Comparison of ENCODE assay signal across 9 mouse cellular contexts in the genomic region with DNA sequence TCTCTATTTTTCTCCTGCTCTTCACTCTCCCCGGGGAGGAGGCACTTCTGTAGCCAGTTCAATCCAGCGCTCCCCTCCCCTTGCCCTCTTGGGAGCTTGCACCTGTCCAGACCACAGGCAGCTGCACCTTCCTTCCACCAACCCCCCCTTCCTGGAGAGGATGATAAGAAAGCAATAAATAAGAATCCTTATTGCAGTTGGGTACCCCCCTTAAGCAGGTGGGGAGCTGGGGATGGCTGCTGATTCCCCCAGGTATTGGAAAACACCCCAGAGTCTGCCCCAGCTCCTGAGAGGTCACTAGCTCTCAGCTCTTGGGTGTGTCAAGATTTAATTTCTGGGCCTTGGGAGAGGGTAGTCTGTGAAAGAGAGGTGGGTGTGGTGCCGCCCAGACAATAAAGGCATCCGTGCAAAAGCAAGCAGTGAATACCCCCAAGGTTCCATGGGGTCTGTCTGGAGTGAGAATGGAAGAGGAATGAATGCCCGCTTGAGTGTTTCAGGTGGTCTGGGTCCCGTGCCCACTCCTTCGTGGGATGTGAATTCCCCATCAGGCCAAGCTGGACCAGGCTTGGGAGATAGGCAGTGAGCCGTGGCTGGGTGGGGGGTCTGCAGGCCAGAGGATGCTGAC. TPM values are rescaled to one million over a fixed set of nuclear protein-coding genes. Genes with fewer than 3 reads are reported as not detected.
DNase-seq lines count a peak whose midpoint lies in the region; ATAC-seq and TF ChIP-seq lines count a peak whose summit lies in the region.
"Had no signal": no experiment of that assay in that cellular context is flagged by ENCODE, and none has a peak within 500 bp of the region (broad histone marks: within the 10 kb centered on the region; RNA-seq: fewer than 3 reads in every experiment).

No protein-coding gene starts in this region.

- TF ChIP-seq CTCF in ES-Bruce4 (IDR thresholded peaks at IDR 0.05; ENCODE audit: low read depth, low read length), result no peak

- H3K9ac ChIP-seq in heart, embryonic 11.5 days (ENCODE audit: low read depth, low read length), result peak overlapping the region; percentile 81
- H3K9ac ChIP-seq in ES-Bruce4 (ENCODE audit: low read depth, poor library complexity, severe bottlenecking), result no peak overlapping the region
- peak overlapping the region; percentile 99 for H3K9ac ChIP-seq in hindbrain, embryonic 11.5 days (ENCODE audit: low read depth, low read length)
- H3K9ac ChIP-seq in midbrain, embryonic 13.5 days (replicated peaks), result peak overlapping the region; percentile 100

- H3K9me3 ChIP-seq in heart, embryonic 11.5 days (replicated peaks; ENCODE audit: control insufficient read depth, low read length), result no peaks in the 10 kb centered on the region
- H3K9me3 ChIP-seq in ES-Bruce4 (replicated peaks; ENCODE audit: control insufficient read depth, insufficient read depth, low read length, poor library complexity, severe bottlenecking), result no peaks in the 10 kb centered on the region
- no peaks in the 10 kb centered on the region for H3K9me3 ChIP-seq in hindbrain, embryonic 11.5 days (ENCODE audit: control insufficient read depth, low read length)
- H3K9me3 ChIP-seq in midbrain, embryonic 13.5 days, result no peaks in the 10 kb centered on the region

- H3K4me1 ChIP-seq in heart, embryonic 11.5 days (ENCODE audit: control insufficient read depth, insufficient read depth, low read length), result peaks cover 23% of the 10 kb centered on the region
- peaks cover 26% of the 10 kb centered on the region for H3K4me1 ChIP-seq in ES-Bruce4 (ENCODE audit: control insufficient read depth, insufficient read depth, low read length)
- H3K4me1 ChIP-seq in hindbrain, embryonic 11.5 days (replicated peaks; ENCODE audit: control insufficient read depth, insufficient read depth, low read length), result peaks cover 60% of the 10 kb centered on the region
- H3K4me1 ChIP-seq in midbrain, embryonic 13.5 days (replicated peaks), result peaks cover 94% of the 10 kb centered on the region

- DNase-seq in heart, postnatal 36 days, result no peak
- no peak for DNase-seq in hindbrain, embryonic 11.5 days (ENCODE audit: low spot score)
- DNase-seq in spleen, postnatal 10 days (ENCODE audit: low spot score in 2 of 2), result no peak
- no peak for DNase-seq in adrenal gland, adult 2 months
- DNase-seq in T-cell, adult 2 months (ENCODE audit: low spot score), result no peak

- WGBS in heart, embryonic 11.5 days (ENCODE audit: insufficient replicate concordance), result 38% methylated on average over 8 of the region's 8 CpGs
- 13% methylated on average over 8 of the region's 8 CpGs for WGBS in hindbrain, embryonic 11.5 days
- 4% methylated on average over 8 of the region's 8 CpGs for WGBS in midbrain, embryonic 13.5 days

- intact Hi-C loops in heart, postnatal 36 days (cut with DNase I), result no loop called here

- H3K27me3 ChIP-seq in heart, embryonic 11.5 days (ENCODE audit: control insufficient read depth, insufficient read depth, low read length), result no peaks in the 10 kb centered on the region
- H3K27me3 ChIP-seq in ES-Bruce4 (ENCODE audit: control insufficient read depth, insufficient read depth, low read length, poor library complexity, severe bottlenecking), result no peaks in the 10 kb centered on the region
- H3K27me3 ChIP-seq in hindbrain, embryonic 11.5 days (ENCODE audit: control insufficient read depth, insufficient read depth, low read length), result no peaks in the 10 kb centered on the region
- no peaks in the 10 kb centered on the region for H3K27me3 ChIP-seq in midbrain, embryonic 13.5 days

- H3K36me3 ChIP-seq in heart, embryonic 11.5 days (ENCODE audit: control insufficient read depth, insufficient read depth, low read length), result no peaks in the 10 kb centered on the region; the same call in 1 of the 2 replicates
- no peaks in the 10 kb centered on the region for H3K36me3 ChIP-seq in ES-Bruce4 (ENCODE audit: control insufficient read depth, insufficient read depth, low read length, poor library complexity, severe bottlenecking)
- H3K36me3 ChIP-seq in hindbrain, embryonic 11.5 days (ENCODE audit: control insufficient read depth, insufficient read depth, low read length), result 0 out of 2 replicates have a peak, but pooled peaks cover 4% of the 10 kb centered on the region
- peaks cover 33% of the 10 kb centered on the region for H3K36me3 ChIP-seq in midbrain, embryonic 13.5 days

- peak overlapping the region; percentile 74 for H3K27ac ChIP-seq in heart, embryonic 11.5 days (ENCODE audit: low read depth, low read length)
- H3K27ac ChIP-seq in ES-Bruce4 (ENCODE audit: insufficient read depth, low read length), result peak overlapping the region; percentile 46
- H3K27ac ChIP-seq in hindbrain, embryonic 11.5 days (ENCODE audit: low read depth, low read length), result peak overlapping the region; percentile 100
- peak overlapping the region; percentile 100 for H3K27ac ChIP-seq in midbrain, embryonic 13.5 days
- H3K27ac ChIP-seq: macrophage had no signal

- H3K4me3 ChIP-seq in heart, embryonic 11.5 days (ENCODE audit: low read depth, low read length), result peak overlapping the region; percentile 44
- peak overlapping the region; percentile 5 for H3K4me3 ChIP-seq in ES-Bruce4 (ENCODE audit: low read depth, low read length)
- H3K4me3 ChIP-seq in hindbrain, embryonic 11.5 days (ENCODE audit: low read depth, low read length), result peak overlapping the region; percentile 97
- peak overlapping the region; percentile 99 for H3K4me3 ChIP-seq in midbrain, embryonic 13.5 days (replicated peaks)

- 0 out of 2 replicates have a peak, but pooled peaks have one; percentile 25 for TF ChIP-seq EP300 in ES-Bruce4 (IDR thresholded peaks at IDR 0.05; ENCODE audit: insufficient read depth, low read depth, low read length)

- H3K4me2 ChIP-seq in heart, embryonic 11.5 days, result peak overlapping the region; percentile 74
- H3K4me2 ChIP-seq in hindbrain, embryonic 11.5 days (replicated peaks; ENCODE audit: low read depth, low read length), result peak overlapping the region; percentile 74
- peak overlapping the region; percentile 96 for H3K4me2 ChIP-seq in midbrain, embryonic 13.5 days (replicated peaks)

- ATAC-seq in heart, embryonic 11.5 days (replicated peaks; ENCODE audit: insufficient number of reproducible peaks, low FRiP score, low TSS enrichment), result no peak
- no peak for ATAC-seq in hindbrain, embryonic 11.5 days (ENCODE audit: low FRiP score)
- ATAC-seq in midbrain, embryonic 13.5 days, result no peak; the same call in 1 of the 2 replicates

- no peak for TF ChIP-seq POLR2A in ES-Bruce4 (IDR thresholded peaks at IDR 0.05; ENCODE audit: insufficient read depth, low read length)

RNA-seq across cellular contexts. Expression of a gene that starts 6.5 kb away (rescaled TPM):
- polyA plus RNA-seq in heart, embryonic 11.5 days (2014; fragmentation: Nextera tagmentation; extraction: Ambion mirVana), result 7.6 and 9.4 TPM in 2 replicates
- total RNA-seq in heart, postnatal 36 days (2021), result 1 to 10 TPM in 1 of 2 experiments, under 1 TPM in 1; 0.92 to 1.2 TPM
- polyA plus RNA-seq in ES-Bruce4 (2011; ENCODE audit: insufficient read depth, insufficient read length, low read depth, missing spikeins), result 48.7 and 49.2 TPM in 2 replicates
- 136 and 141 TPM in 2 replicates for polyA plus RNA-seq in hindbrain, embryonic 11.5 days (2014; fragmentation: Nextera tagmentation; extraction: Ambion mirVana)
- 112 and 133 TPM in 2 replicates for polyA plus RNA-seq in midbrain, embryonic 13.5 days (2015; fragmentation: Nextera tagmentation; extraction: Ambion mirVana)
- 10 to 100 TPM; 16.3 to 19.1 TPM for total RNA-seq in adrenal gland, adult 2 months (2021)
- polyA plus RNA-seq in adrenal gland, adult 2 months (2012; rRNA removed), result 24.0 and 29.5 TPM in 2 replicates
- polyA plus RNA-seq: macrophage had no signal

RNA-seq across cellular contexts. Expression of a gene that starts 30.2 kb away (rescaled TPM):
- polyA plus RNA-seq in heart, embryonic 11.5 days (2014; fragmentation: Nextera tagmentation; extraction: Ambion mirVana), result 1.0 and 1.2 TPM in 2 replicates
- total RNA-seq in heart, postnatal 36 days (2021), result not detected
- 55.4 and 63.2 TPM in 2 replicates for polyA plus RNA-seq in ES-Bruce4 (2011; ENCODE audit: insufficient read depth, insufficient read length, low read depth, missing spikeins)
- 0.56 and 1.1 TPM in 2 replicates for polyA plus RNA-seq in hindbrain, embryonic 11.5 days (2014; fragmentation: Nextera tagmentation; extraction: Ambion mirVana)
- polyA plus RNA-seq in midbrain, embryonic 13.5 days (2015; fragmentation: Nextera tagmentation; extraction: Ambion mirVana), result not detected in 2 replicates
- not detected for total RNA-seq in adrenal gland, adult 2 months (2021)
- polyA plus RNA-seq in adrenal gland, adult 2 months (2012; rRNA removed), result 7.6 TPM in 1 of 2 replicates, not detected in the other
- polyA plus RNA-seq: macrophage had no signal

RNA-seq across cellular contexts. Expression of a gene that starts 48.7 kb away (rescaled TPM):
- polyA plus RNA-seq in heart, embryonic 11.5 days (2014; fragmentation: Nextera tagmentation; extraction: Ambion mirVana), result 15.8 and 19.2 TPM in 2 replicates
- 10 to 100 TPM; 17.9 to 18.1 TPM for total RNA-seq in heart, postnatal 36 days (2021)
- polyA plus RNA-seq in ES-Bruce4 (2011; ENCODE audit: insufficient read depth, insufficient read length, low read depth, missing spikeins), result 22.2 and 28.3 TPM in 2 replicates
- polyA plus RNA-seq in hindbrain, embryonic 11.5 days (2014; fragmentation: Nextera tagmentation; extraction: Ambion mirVana), result 21.3 and 23.1 TPM in 2 replicates
- 26.1 and 28.7 TPM in 2 replicates for polyA plus RNA-seq in midbrain, embryonic 13.5 days (2015; fragmentation: Nextera tagmentation; extraction: Ambion mirVana)
- total RNA-seq in adrenal gland, adult 2 months (2021), result 10 to 100 TPM; 15.1 to 28.0 TPM
- 47.4 and 61.7 TPM in 2 replicates for polyA plus RNA-seq in adrenal gland, adult 2 months (2012; rRNA removed)

Comparison
In these comparisons a context has a peak if more than half of its experiments do, and no peak if none do; other contexts are left out.
1. H3K27ac ChIP-seq: peak in every context shown above with its lines; median percentile 100 in hindbrain, embryonic 11.5 days; 100 in midbrain, embryonic 13.5 days; 74 in heart, embryonic 11.5 days; 46 in ES-Bruce4.
2. H3K4me3 ChIP-seq: peak in every context shown above with its lines; median percentile 99 in midbrain, embryonic 13.5 days; 97 in hindbrain, embryonic 11.5 days; 44 in heart, embryonic 11.5 days; 5 in ES-Bruce4.